Mouse (Mus musculus): Measurements from ENCODE around the gene Mecom.
"Not testable (repeated sequence)": the region's sequence is repeated elsewhere in the genome, so short reads cannot be mapped to it uniquely, and the experiment has no call there.

Gene Mecom

GRCm38 (mm10) chr3:30246431-30247041, 301.3 kb downstream of the Mecom start:
- in situ Hi-C loops (cut with MboI; ENCODE audit: low pct_unique_long_range_greater_than_20kb in 1 of 2, low sequenced_read_pairs in 2 of 2, unreplicated experiment in 1 of 2): no loop called here

- in situ Hi-C loops (cut with MboI; ENCODE audit: low pct_unique_long_range_greater_than_20kb in 1 of 2, low sequenced_read_pairs in 2 of 2, unreplicated experiment in 1 of 2): no loop called here
Observed at GRCm38 (mm10) chr3:30245950-30246349, 301.9 kb downstream of the Mecom start.

GRCm38 (mm10) chr3:30244401-30244871, 303.4 kb downstream of the Mecom start:
- in situ Hi-C loops (cut with MboI; ENCODE audit: low pct_unique_long_range_greater_than_20kb in 1 of 2, low sequenced_read_pairs in 2 of 2, unreplicated experiment in 1 of 2): no loop called here

- in situ Hi-C loops (cut with MboI; ENCODE audit: low pct_unique_long_range_greater_than_20kb in 1 of 2, low sequenced_read_pairs in 2 of 2, unreplicated experiment in 1 of 2): no loop called here
Observed at GRCm38 (mm10) chr3:30243776-30244275, 304.0 kb downstream of the Mecom start.

- in situ Hi-C loops (cut with MboI; ENCODE audit: low pct_unique_long_range_greater_than_20kb in 1 of 2, low sequenced_read_pairs in 2 of 2, unreplicated experiment in 1 of 2): no loop called here
Observed at GRCm38 (mm10) chr3:30239416-30239815, 308.4 kb downstream of the Mecom start.

GRCm38 (mm10) chr3:30237493-30237892, 310.3 kb downstream of the Mecom start:
- in situ Hi-C loops (cut with MboI; ENCODE audit: low pct_unique_long_range_greater_than_20kb in 1 of 2, low sequenced_read_pairs in 2 of 2, unreplicated experiment in 1 of 2): no loop called here

- in situ Hi-C loops (cut with MboI; ENCODE audit: low pct_unique_long_range_greater_than_20kb in 1 of 2, low sequenced_read_pairs in 2 of 2, unreplicated experiment in 1 of 2): no loop called here
Observed at GRCm38 (mm10) chr3:30234018-30234417, 313.8 kb downstream of the Mecom start.

- in situ Hi-C loops (cut with MboI; ENCODE audit: low pct_unique_long_range_greater_than_20kb in 1 of 2, low sequenced_read_pairs in 2 of 2, unreplicated experiment in 1 of 2): no loop called here
Observed at GRCm38 (mm10) chr3:30227964-30228670, 319.7 kb downstream of the Mecom start.

- in situ Hi-C loops (cut with MboI; ENCODE audit: low pct_unique_long_range_greater_than_20kb in 1 of 2, low sequenced_read_pairs in 2 of 2, unreplicated experiment in 1 of 2): no loop called here
Observed at GRCm38 (mm10) chr3:30226928-30227370, 320.9 kb downstream of the Mecom start.

- in situ Hi-C loops (cut with MboI; ENCODE audit: low pct_unique_long_range_greater_than_20kb in 1 of 2, low sequenced_read_pairs in 2 of 2, unreplicated experiment in 1 of 2): not testable (repeated sequence)
Observed at GRCm38 (mm10) chr3:30225200-30225599, 322.6 kb downstream of the Mecom start.

GRCm38 (mm10) chr3:30220701-30221412, 327.0 kb downstream of the Mecom start:
- in situ Hi-C loops (cut with MboI; ENCODE audit: low pct_unique_long_range_greater_than_20kb in 1 of 2, low sequenced_read_pairs in 2 of 2, unreplicated experiment in 1 of 2): no loop called here

- in situ Hi-C loops (cut with MboI; ENCODE audit: low pct_unique_long_range_greater_than_20kb in 1 of 2, low sequenced_read_pairs in 2 of 2, unreplicated experiment in 1 of 2): no loop called here
Observed at GRCm38 (mm10) chr3:30219891-30220290, 327.9 kb downstream of the Mecom start.

GRCm38 (mm10) chr3:30219190-30219884, 328.5 kb downstream of the Mecom start:
- in situ Hi-C loops (cut with MboI; ENCODE audit: low pct_unique_long_range_greater_than_20kb in 1 of 2, low sequenced_read_pairs in 2 of 2, unreplicated experiment in 1 of 2): no loop called here

GRCm38 (mm10) chr3:30214607-30215006, 333.2 kb downstream of the Mecom start:
- in situ Hi-C loops (cut with MboI; ENCODE audit: low pct_unique_long_range_greater_than_20kb in 1 of 2, low sequenced_read_pairs in 2 of 2, unreplicated experiment in 1 of 2): no loop called here

GRCm38 (mm10) chr3:30213540-30214170, 334.2 kb downstream of the Mecom start:
- in situ Hi-C loops (cut with MboI; ENCODE audit: low pct_unique_long_range_greater_than_20kb in 1 of 2, low sequenced_read_pairs in 2 of 2, unreplicated experiment in 1 of 2): no loop called here

- in situ Hi-C loops (cut with MboI; ENCODE audit: low pct_unique_long_range_greater_than_20kb in 1 of 2, low sequenced_read_pairs in 2 of 2, unreplicated experiment in 1 of 2): no loop called here
Observed at GRCm38 (mm10) chr3:30212802-30213201, 335.0 kb downstream of the Mecom start.

- in situ Hi-C loops (cut with MboI; ENCODE audit: low pct_unique_long_range_greater_than_20kb in 1 of 2, low sequenced_read_pairs in 2 of 2, unreplicated experiment in 1 of 2): no loop called here
Observed at GRCm38 (mm10) chr3:30209131-30209530, 338.7 kb downstream of the Mecom start.

GRCm38 (mm10) chr3:30207886-30208285, 339.9 kb downstream of the Mecom start:
- in situ Hi-C loops (cut with MboI; ENCODE audit: low pct_unique_long_range_greater_than_20kb in 1 of 2, low sequenced_read_pairs in 2 of 2, unreplicated experiment in 1 of 2): no loop called here
